Mouse (Mus musculus) adrenal gland, postnatal 4 days (tissue): ENCODE results near the gene Col3a1. TPM values are rescaled to one million over a fixed set of nuclear protein-coding genes. Genes with fewer than 3 reads are reported as not detected.

ENCODE experiments used
- DNase-seq, 2 experiments: peaks; one replicate each; pipeline ENCODE4 v3.0.0; 2021 to 2022; ENCODE audit warnings: low spot score in 2 of 2, mixed read lengths in 2 of 2
- microRNA-seq: library from miRNA; unstranded; fragments of <30 nt; microRNA quantifications from one replicate; pipeline ENCODE4 v1.2.0, GENCODE M21; 2021
- total RNA-seq, 2 experiments: library from RNA; stranded (reverse); gene quantifications; 2 replicates each; pipeline ENCODE4 v1.2.3; 2021

Gene Col3a1
- total RNA-seq, 2 experiments from 2014 or later: 1,017 to 1,108 TPM

GRCm38 (mm10) chr1:45379992-45380690 lies 68.8 kb downstream of the Col3a1 start:
- no peak for DNase-seq

- no peak for DNase-seq
These were observed 70.5 kb downstream of the Col3a1 start for GRCm38 (mm10) chr1:45381866-45382265.

Small RNAs within 50 kb of the gene (microRNA-seq; reads per million reads assigned to microRNA genes)
- gene Gm47302: 2.1 reads per million

Other genes with a start within 250 kb of the Col3a1 start
- gene Col5a2, start 191.7 kb downstream of the Col3a1 start, total RNA-seq: 10 to 100 TPM; 71.8 to 76.8 TPM